Mouse (Mus musculus): ENCODE measurements around the gene Snx27. TPM values are rescaled to one million over a fixed set of nuclear protein-coding genes. Genes with fewer than 3 reads are reported as not detected.

Snx27 gene
- total RNA-seq, 1 experiment: 33.1 TPM

- no peak overlapping the region for H3K27ac ChIP-seq (ENCODE audit: insufficient read depth, low read depth, low read length, poor library complexity, severe bottlenecking)
- TF ChIP-seq MAFK (IDR thresholded peaks at IDR 0.05; ENCODE audit: insufficient read depth, low read depth, low read length): no peak
- TF ChIP-seq HCFC1 (IDR thresholded peaks at IDR 0.05; ENCODE audit: borderline replicate concordance, insufficient read depth, low read length): no peak
- no peak for TF ChIP-seq CHD2 (IDR thresholded peaks at IDR 0.05; ENCODE audit: low read depth, low read length)
- TF ChIP-seq ZNF384 (IDR thresholded peaks at IDR 0.05; ENCODE audit: low read depth, low read length): no peak
- TF ChIP-seq ZC3H11A (IDR thresholded peaks at IDR 0.05; ENCODE audit: borderline replicate concordance, low read depth, low read length): no peak
- H3K4me3 ChIP-seq (ENCODE audit: insufficient read depth in 1 of 2, low read depth in 1 of 2, low read length in 2 of 2, poor library complexity in 1 of 2, severe bottlenecking in 1 of 2): no peak overlapping the region
- in situ Hi-C loops (cut with MboI; ENCODE audit: low sequenced_read_pairs in 2 of 2, unreplicated experiment in 2 of 2): no loop called here
- peak; percentile 8 for DNase-seq (ENCODE audit: low read depth, low spot score)
- peaks cover 2% of the 10 kb centered on the region in 2 experiments; a peak in 1 of 4 replicates for H3K4me1 ChIP-seq (ENCODE audit: control insufficient read depth in 2 of 2, insufficient read depth in 2 of 2, low read length in 2 of 2, poor library complexity in 1 of 2)
- H3K9ac ChIP-seq (ENCODE audit: insufficient read depth, low read depth, low read length, poor library complexity, severe bottlenecking): no peak overlapping the region
- H3K9me3 ChIP-seq (ENCODE audit: control insufficient read depth, insufficient read depth, low read depth, low read length): no peaks in the 10 kb centered on the region
- H3K36me3 ChIP-seq (ENCODE audit: control insufficient read depth, insufficient read depth, low read length, poor library complexity, severe bottlenecking): no peaks in the 10 kb centered on the region
Measured at GRCm38 (mm10) chr3:94565557-94565956, 17.0 kb downstream of the Snx27 start.

- Histone ChIP-seq H3K9me3 (ENCODE audit: control insufficient read depth, insufficient read depth, low read depth, low read length) (no peaks in the 10 kb centered on the region), H3K27ac (ENCODE audit: insufficient read depth, low read depth, low read length, poor library complexity, severe bottlenecking) (no peak overlapping the region), H3K9ac (ENCODE audit: insufficient read depth, low read depth, low read length, poor library complexity, severe bottlenecking) (no peak overlapping the region), H3K4me1 (ENCODE audit: control insufficient read depth in 2 of 2, insufficient read depth in 2 of 2, low read length in 2 of 2, poor library complexity in 1 of 2) (peaks cover 2% of the 10 kb centered on the region in 2 experiments; a peak in 1 of 4 replicates), H3K4me3 (ENCODE audit: insufficient read depth in 1 of 2, low read depth in 1 of 2, low read length in 2 of 2, poor library complexity in 1 of 2, severe bottlenecking in 1 of 2) (no peak overlapping the region), H3K36me3 (ENCODE audit: control insufficient read depth, insufficient read depth, low read length, poor library complexity, severe bottlenecking) (no peaks in the 10 kb centered on the region)
- no peak for TF ChIP-seq CHD2 (IDR thresholded peaks at IDR 0.05; ENCODE audit: low read depth, low read length)
- TF ChIP-seq ZC3H11A (IDR thresholded peaks at IDR 0.05; ENCODE audit: borderline replicate concordance, low read depth, low read length): no peak
- TF ChIP-seq HCFC1 (IDR thresholded peaks at IDR 0.05; ENCODE audit: borderline replicate concordance, insufficient read depth, low read length): no peak
- no peak for TF ChIP-seq MAFK (IDR thresholded peaks at IDR 0.05; ENCODE audit: insufficient read depth, low read depth, low read length)
- TF ChIP-seq ZNF384 (IDR thresholded peaks at IDR 0.05; ENCODE audit: low read depth, low read length): no peak
- no peak for DNase-seq (ENCODE audit: low read depth, low spot score)
- in situ Hi-C loops (cut with MboI; ENCODE audit: low sequenced_read_pairs in 2 of 2, unreplicated experiment in 2 of 2): no loop called here
Measured at GRCm38 (mm10) chr3:94565127-94565526, 17.4 kb downstream of the Snx27 start.

- in situ Hi-C loops (cut with MboI; ENCODE audit: low sequenced_read_pairs in 2 of 2, unreplicated experiment in 2 of 2): no loop called here
- H3K36me3 ChIP-seq (ENCODE audit: control insufficient read depth, insufficient read depth, low read length, poor library complexity, severe bottlenecking): 0 out of 2 replicates have a peak, but pooled peaks cover 4% of the 10 kb centered on the region
- 0 out of 4 replicates have a peak, but pooled peaks cover 0 to 2% of the 10 kb centered on the region in 2 experiments for H3K4me1 ChIP-seq (ENCODE audit: control insufficient read depth in 2 of 2, insufficient read depth in 2 of 2, low read length in 2 of 2, poor library complexity in 1 of 2)
- no peak overlapping the region for H3K9ac ChIP-seq (ENCODE audit: insufficient read depth, low read depth, low read length, poor library complexity, severe bottlenecking)
- H3K27ac ChIP-seq (ENCODE audit: insufficient read depth, low read depth, low read length, poor library complexity, severe bottlenecking): no peak overlapping the region
- no peaks in the 10 kb centered on the region for H3K9me3 ChIP-seq (ENCODE audit: control insufficient read depth, insufficient read depth, low read depth, low read length)
- H3K4me3 ChIP-seq (ENCODE audit: insufficient read depth in 1 of 2, low read depth in 1 of 2, low read length in 2 of 2, poor library complexity in 1 of 2, severe bottlenecking in 1 of 2): no peak overlapping the region
- DNase-seq (ENCODE audit: low read depth, low spot score): no peak
- no peak for TF ChIP-seq ZC3H11A (IDR thresholded peaks at IDR 0.05; ENCODE audit: borderline replicate concordance, low read depth, low read length)
- TF ChIP-seq MAFK (IDR thresholded peaks at IDR 0.05; ENCODE audit: insufficient read depth, low read depth, low read length): no peak
- no peak for TF ChIP-seq HCFC1 (IDR thresholded peaks at IDR 0.05; ENCODE audit: borderline replicate concordance, insufficient read depth, low read length)
- TF ChIP-seq CHD2 (IDR thresholded peaks at IDR 0.05; ENCODE audit: low read depth, low read length): no peak
- no peak for TF ChIP-seq ZNF384 (IDR thresholded peaks at IDR 0.05; ENCODE audit: low read depth, low read length)
Measured at GRCm38 (mm10) chr3:94564356-94565010, 18.0 kb downstream of the Snx27 start.

GRCm38 (mm10) chr3:94563163-94563562 lies 19.4 kb downstream of the Snx27 start:
- no peak overlapping the region for H3K9ac ChIP-seq (ENCODE audit: insufficient read depth, low read depth, low read length, poor library complexity, severe bottlenecking)
- no peak overlapping the region for H3K27ac ChIP-seq (ENCODE audit: insufficient read depth, low read depth, low read length, poor library complexity, severe bottlenecking)
- TF ChIP-seq ZC3H11A (IDR thresholded peaks at IDR 0.05; ENCODE audit: borderline replicate concordance, low read depth, low read length) (no peak), MAFK (IDR thresholded peaks at IDR 0.05; ENCODE audit: insufficient read depth, low read depth, low read length) (no peak), CHD2 (IDR thresholded peaks at IDR 0.05; ENCODE audit: low read depth, low read length) (no peak), ZNF384 (IDR thresholded peaks at IDR 0.05; ENCODE audit: low read depth, low read length) (no peak), HCFC1 (IDR thresholded peaks at IDR 0.05; ENCODE audit: borderline replicate concordance, insufficient read depth, low read length) (no peak)
- H3K36me3 ChIP-seq (ENCODE audit: control insufficient read depth, insufficient read depth, low read length, poor library complexity, severe bottlenecking): peaks cover 8% of the 10 kb centered on the region
- H3K4me1 ChIP-seq (ENCODE audit: control insufficient read depth in 2 of 2, insufficient read depth in 2 of 2, low read length in 2 of 2, poor library complexity in 1 of 2): 0 out of 4 replicates have a peak, but pooled peaks cover 0 to 2% of the 10 kb centered on the region in 2 experiments
- H3K4me3 ChIP-seq (ENCODE audit: insufficient read depth in 1 of 2, low read depth in 1 of 2, low read length in 2 of 2, poor library complexity in 1 of 2, severe bottlenecking in 1 of 2): no peak overlapping the region
- in situ Hi-C loops (cut with MboI; ENCODE audit: low sequenced_read_pairs in 2 of 2, unreplicated experiment in 2 of 2): no loop called here
- no peaks in the 10 kb centered on the region for H3K9me3 ChIP-seq (ENCODE audit: control insufficient read depth, insufficient read depth, low read depth, low read length)
- no peak for DNase-seq (ENCODE audit: low read depth, low spot score)

Measured in ES-E14 (cell line).